Mouse (Mus musculus) embryonic facial prominence, embryonic 11.5 days (tissue): Measurements from ENCODE around the gene Acaa1b. TPM values are rescaled to one million over a fixed set of nuclear protein-coding genes. Genes with fewer than 3 reads are reported as not detected.

Source experiments
- ATAC-seq: fragments of 200-750 bp; cut with Nextera tagmentation; replicated peaks from 2 replicates; pipeline ENCODE4 v1.8.0; 2017; ENCODE audit warnings: low read depth; ENCODE audit not compliant: insufficient number of reproducible peaks, low FRiP score, low TSS enrichment
- DNase-seq: peaks from one replicate; pipeline ENCODE4 v3.0.0-alpha.2; 2015; ENCODE audit warnings: low spot score
- H3K27ac ChIP-seq: fragments of 300-500 bp; sonication (generic); replicated peaks from 2 replicates; pipeline ENCODE4 v1.5.1; 2014; ENCODE audit warnings: mild to moderate bottlenecking, low read depth, low read length, control low read depth
- H3K27me3 ChIP-seq: fragments of 300-500 bp; sonication (generic); 2 replicates; pipeline ENCODE4 v1.6.1; 2014; ENCODE audit warnings: mild to moderate bottlenecking, low read length, moderate library complexity, mixed read lengths; ENCODE audit not compliant: control insufficient read depth, insufficient read depth
- H3K36me3 ChIP-seq: fragments of 300-500 bp; sonication (generic); replicated peaks from 2 replicates; pipeline ENCODE4 v1.6.1; 2014; ENCODE audit warnings: low read depth, mild to moderate bottlenecking, low read length, moderate library complexity, mixed read lengths; ENCODE audit not compliant: control insufficient read depth, insufficient read depth
- H3K4me1 ChIP-seq: fragments of 300-500 bp; sonication (generic); 2 replicates; pipeline ENCODE4 v1.6.1; 2014; ENCODE audit warnings: low read length, mixed read lengths; ENCODE audit not compliant: control insufficient read depth, insufficient read depth
- H3K4me2 ChIP-seq: fragments of 300-500 bp; sonication (generic); 2 replicates; pipeline ENCODE4 v1.6.1; 2014; ENCODE audit warnings: low read depth, mild to moderate bottlenecking, control low read depth, low read length, moderate library complexity
- H3K4me3 ChIP-seq: fragments of 300-500 bp; sonication (generic); 2 replicates; pipeline ENCODE4 v1.5.1; 2014; ENCODE audit warnings: low read depth, low read length, control low read depth
- H3K9ac ChIP-seq: fragments of 300-500 bp; sonication (generic); replicated peaks from 2 replicates; pipeline ENCODE4 v1.6.1; 2014; ENCODE audit warnings: mild to moderate bottlenecking, control low read depth, low read length
- H3K9me3 ChIP-seq: fragments of 300-500 bp; sonication (generic); replicated peaks from 2 replicates; pipeline ENCODE4 v1.6.1; 2016; ENCODE audit warnings: mild to moderate bottlenecking, low read length, inconsistent platforms, mixed read lengths; ENCODE audit not compliant: control insufficient read depth
- WGBS: fragments of 180-500 bp; shearing (Covaris S2); extraction: QIAGEN DNeasy Blood & Tissue Kit; methylation state at CpG from one replicate; pipeline ENCODE4 v1.1.7; 2014; 5-methylcytosine and 5-hydroxymethylcytosine counted together
- polyA plus RNA-seq: library from polyadenylated mRNA; unstranded; fragments of >200 nt; fragmentation: Nextera tagmentation; extraction: Ambion mirVana; gene quantifications from 2 replicates; pipeline ENCODE4 v1.2.1, GENCODE M21; 2014

Acaa1b gene
- polyA plus RNA-seq, result 1.1 and 1.3 TPM in 2 replicates

DNA sequence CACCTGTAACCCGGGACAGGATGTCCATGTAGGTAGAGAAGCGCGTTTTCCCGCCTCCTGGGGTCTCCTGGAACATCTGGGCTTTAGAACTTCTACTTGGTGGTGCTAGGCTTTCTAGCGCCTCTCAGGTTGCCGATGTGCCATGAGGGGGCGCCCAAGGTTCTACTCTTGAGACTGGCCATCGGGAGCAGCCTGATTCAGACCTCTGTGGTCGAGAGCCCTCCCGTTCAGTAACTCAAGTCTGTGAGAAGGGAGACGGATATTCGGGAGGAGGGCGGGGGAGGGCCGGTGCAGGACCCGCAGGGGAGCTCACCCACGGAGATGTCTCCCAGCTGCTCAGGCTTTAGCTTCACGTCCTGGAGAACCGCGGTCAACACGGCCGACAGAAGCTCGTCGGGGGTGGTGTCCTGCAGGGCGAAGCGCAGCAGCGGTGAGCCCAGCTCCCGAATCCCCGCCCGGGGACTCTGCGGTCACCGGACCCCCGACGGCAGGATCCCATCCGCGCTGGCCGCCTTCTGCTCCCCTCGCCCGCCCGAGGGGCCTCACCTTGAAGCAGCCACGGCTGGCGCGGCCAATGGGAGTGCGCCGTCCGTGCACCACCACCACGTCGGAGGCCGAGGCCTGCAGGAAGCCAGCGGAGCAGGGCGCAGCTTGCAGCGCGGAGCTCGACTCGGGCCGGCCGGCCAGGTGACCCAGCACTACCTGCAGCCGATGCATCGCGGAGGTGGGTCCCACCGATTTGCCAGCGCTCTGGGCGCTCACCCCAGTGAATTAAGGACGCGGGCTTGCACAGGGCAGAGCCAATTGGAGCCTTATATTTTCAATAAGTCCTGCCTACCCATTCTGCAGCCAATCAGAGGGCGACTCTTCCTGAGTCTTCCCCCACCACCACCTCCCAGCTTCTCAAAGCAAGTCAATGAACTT is at the start of gene Acaa1b:
Gene Acaa1b (minus strand): TSS at position 816 of the 924 bp plus-strand sequence.
- WGBS, result 1% methylated on average over 64 of the region's 65 CpGs
- peak within 1 kb of the TSS; percentile 63 for H3K4me2 ChIP-seq
- peaks cover 3% of the 10 kb centered on the region; the same call in 1 of the 2 replicates for H3K27me3 ChIP-seq
- H3K27ac ChIP-seq, result no peak within 1 kb of the TSS
- DNase-seq (peak; percentile 92), ATAC-seq (peak; percentile 85)
- H3K9ac ChIP-seq, result peak within 1 kb of the TSS; percentile 34
- no peaks in the 10 kb centered on the region for H3K9me3 ChIP-seq
- H3K4me3 ChIP-seq, result peak within 1 kb of the TSS; percentile 43
- no peaks in the 10 kb centered on the region for H3K4me1 ChIP-seq
- no peaks in the 10 kb centered on the region for H3K36me3 ChIP-seq

DNA sequence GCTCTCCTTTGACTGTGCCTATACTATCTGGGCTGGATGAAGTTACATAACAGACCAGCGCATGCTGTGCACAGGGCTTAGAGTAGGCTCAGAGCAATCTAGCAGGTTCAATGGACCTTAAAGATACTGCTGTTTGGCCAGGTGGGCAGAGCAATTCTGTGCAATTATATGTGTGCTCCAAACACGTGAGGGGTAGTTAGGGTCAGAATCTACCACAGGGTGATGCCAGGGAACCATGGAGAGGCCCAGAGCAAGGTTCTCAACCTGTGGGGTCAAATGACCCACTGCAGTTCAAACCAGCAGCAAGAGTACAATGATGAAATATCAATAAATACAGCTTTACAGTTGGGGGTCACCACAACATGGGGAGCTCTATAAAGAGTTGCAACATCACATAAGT is 49.8 kb upstream of the Acaa1b start:
- ATAC-seq (no peak), DNase-seq (no peak)
- Histone ChIP-seq H3K9ac (no peak overlapping the region), H3K36me3 (no peaks in the 10 kb centered on the region), H3K4me1 (no peaks in the 10 kb centered on the region), H3K4me2 (no peak overlapping the region), H3K27ac (no peak overlapping the region), H3K27me3 (no peaks in the 10 kb centered on the region), H3K4me3 (no peak overlapping the region), H3K9me3 (no peaks in the 10 kb centered on the region)
- 80% methylated on average over 2 of the region's 2 CpGs for WGBS

DNA sequence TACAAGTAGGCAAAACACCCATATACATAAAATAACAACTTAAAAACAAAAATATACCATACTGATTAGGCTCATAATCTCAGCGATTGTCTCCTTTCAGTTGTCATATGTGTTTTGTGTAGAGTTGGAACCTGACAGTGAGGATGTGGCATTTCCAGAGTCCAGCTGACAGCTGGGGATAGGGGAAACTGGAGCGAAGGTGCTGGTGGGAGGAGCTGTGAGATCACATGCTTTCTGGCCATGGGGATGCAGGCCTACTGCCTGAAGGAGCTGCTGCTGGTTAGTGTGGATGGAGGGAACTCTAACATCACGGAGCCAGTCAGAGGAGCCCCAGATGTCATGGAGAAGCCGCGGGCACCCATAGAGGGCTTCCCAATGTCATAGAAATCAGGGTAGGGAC is 48.9 kb upstream of the Acaa1b start:
- Histone ChIP-seq H3K36me3 (no peaks in the 10 kb centered on the region), H3K9ac (no peak overlapping the region), H3K4me2 (no peak overlapping the region), H3K9me3 (no peaks in the 10 kb centered on the region), H3K27me3 (no peaks in the 10 kb centered on the region), H3K27ac (no peak overlapping the region), H3K4me3 (no peak overlapping the region), H3K4me1 (no peaks in the 10 kb centered on the region)
- WGBS, result 90% methylated on average over 5 of the region's 5 CpGs
- no peak for DNase-seq
- no peak for ATAC-seq

DNA sequence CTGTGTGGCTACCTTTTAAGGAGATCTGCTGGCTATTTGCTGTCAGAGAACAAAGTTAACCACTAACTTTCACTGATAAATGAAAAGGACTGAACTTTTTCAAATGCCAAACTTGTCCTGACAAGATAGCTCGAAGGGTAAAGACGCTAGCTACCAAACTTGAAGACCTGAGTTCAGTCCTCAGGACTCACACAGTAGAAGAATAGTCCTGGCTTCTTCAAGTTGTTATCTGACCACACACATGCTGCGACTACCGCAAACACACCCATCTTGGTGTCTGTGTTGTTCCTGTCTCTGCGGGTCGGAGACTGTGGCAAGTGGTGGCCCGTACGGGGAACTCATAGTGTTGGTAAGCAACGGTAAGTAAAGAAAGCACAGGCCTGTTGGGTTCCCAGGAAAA is 46.7 kb upstream of the Acaa1b start:
- no peak for ATAC-seq
- no peaks in the 10 kb centered on the region for H3K27me3 ChIP-seq
- DNase-seq, result no peak
- H3K27ac ChIP-seq, result no peak overlapping the region
- 98% methylated on average over 9 of the region's 9 CpGs for WGBS
- no peaks in the 10 kb centered on the region for H3K36me3 ChIP-seq
- no peak overlapping the region for H3K4me2 ChIP-seq
- H3K9ac ChIP-seq, result no peak overlapping the region
- H3K4me3 ChIP-seq, result no peak overlapping the region
- H3K4me1 ChIP-seq, result no peaks in the 10 kb centered on the region
- H3K9me3 ChIP-seq, result no peaks in the 10 kb centered on the region

DNA sequence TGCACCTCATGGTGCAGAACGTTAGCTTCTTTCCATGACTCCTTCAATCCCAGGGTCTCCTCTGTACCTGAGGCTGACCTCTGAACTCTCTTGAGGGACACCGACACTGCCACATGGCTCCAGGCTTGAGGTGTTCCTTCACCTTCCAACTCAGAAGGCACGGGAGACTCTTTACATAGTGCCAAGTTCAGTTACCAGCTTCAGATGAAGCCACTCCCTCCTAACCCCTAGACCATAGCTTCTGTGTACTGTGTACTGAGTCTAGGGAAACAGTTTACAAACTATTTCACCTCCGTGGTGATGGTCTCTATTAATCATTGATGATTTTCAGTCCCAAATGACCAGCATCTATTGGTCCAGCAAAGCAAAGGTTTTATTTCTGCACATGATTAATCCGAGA is 44.8 kb upstream of the Acaa1b start:
- no peak for ATAC-seq
- H3K4me2 ChIP-seq, result no peak overlapping the region
- 88% methylated on average over 5 of the region's 5 CpGs for WGBS
- H3K9ac ChIP-seq, result no peak overlapping the region
- H3K9me3 ChIP-seq, result no peaks in the 10 kb centered on the region
- no peak for DNase-seq
- no peaks in the 10 kb centered on the region for H3K36me3 ChIP-seq
- H3K4me1 ChIP-seq, result no peaks in the 10 kb centered on the region
- no peak overlapping the region for H3K4me3 ChIP-seq
- no peaks in the 10 kb centered on the region for H3K27me3 ChIP-seq
- H3K27ac ChIP-seq, result no peak overlapping the region

DNA sequence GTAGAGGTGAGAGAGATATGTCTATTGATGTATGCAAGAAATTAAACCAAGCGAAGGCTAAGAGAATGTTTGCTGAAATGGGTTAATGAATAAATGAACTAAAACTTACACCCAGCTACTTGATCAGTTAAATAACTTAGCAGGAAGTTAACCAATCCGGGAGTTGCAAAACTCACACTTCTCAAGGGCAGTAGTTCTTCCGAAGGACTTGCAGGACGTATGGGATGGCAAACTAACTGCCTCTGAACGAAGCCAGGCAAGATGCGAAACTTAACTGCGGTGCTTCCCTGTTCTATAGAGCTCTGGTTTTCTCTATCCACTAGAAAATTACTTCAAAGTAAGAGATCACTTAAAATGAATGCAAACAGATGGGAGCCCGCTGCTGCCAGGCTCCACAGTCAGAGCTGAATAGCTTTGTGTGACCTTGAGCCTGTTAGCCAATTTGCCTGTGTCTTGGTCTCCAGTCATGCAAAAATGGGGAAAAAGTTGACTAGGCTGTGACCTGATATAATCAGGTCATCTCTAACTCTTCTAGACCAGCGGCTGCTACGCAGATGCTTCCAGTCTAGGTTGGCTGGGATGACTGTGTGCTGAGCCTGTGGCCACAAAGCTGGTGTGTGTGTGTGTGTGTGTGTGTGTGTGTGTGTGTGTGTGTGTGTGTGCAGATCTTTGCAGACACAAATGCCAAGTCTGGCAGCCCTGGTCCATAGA is 42.4 kb upstream of the Acaa1b start:
- H3K9me3 ChIP-seq, result no peaks in the 10 kb centered on the region
- no peak overlapping the region for H3K9ac ChIP-seq
- H3K4me2 ChIP-seq, result no peak overlapping the region
- no peak for ATAC-seq
- H3K27me3 ChIP-seq, result no peaks in the 10 kb centered on the region
- no peaks in the 10 kb centered on the region for H3K4me1 ChIP-seq
- H3K36me3 ChIP-seq, result no peaks in the 10 kb centered on the region
- DNase-seq, result peak; percentile 45
- WGBS, result 69% methylated on average over 10 of the region's 10 CpGs
- H3K4me3 ChIP-seq, result no peak overlapping the region
- H3K27ac ChIP-seq, result no peak overlapping the region

DNA sequence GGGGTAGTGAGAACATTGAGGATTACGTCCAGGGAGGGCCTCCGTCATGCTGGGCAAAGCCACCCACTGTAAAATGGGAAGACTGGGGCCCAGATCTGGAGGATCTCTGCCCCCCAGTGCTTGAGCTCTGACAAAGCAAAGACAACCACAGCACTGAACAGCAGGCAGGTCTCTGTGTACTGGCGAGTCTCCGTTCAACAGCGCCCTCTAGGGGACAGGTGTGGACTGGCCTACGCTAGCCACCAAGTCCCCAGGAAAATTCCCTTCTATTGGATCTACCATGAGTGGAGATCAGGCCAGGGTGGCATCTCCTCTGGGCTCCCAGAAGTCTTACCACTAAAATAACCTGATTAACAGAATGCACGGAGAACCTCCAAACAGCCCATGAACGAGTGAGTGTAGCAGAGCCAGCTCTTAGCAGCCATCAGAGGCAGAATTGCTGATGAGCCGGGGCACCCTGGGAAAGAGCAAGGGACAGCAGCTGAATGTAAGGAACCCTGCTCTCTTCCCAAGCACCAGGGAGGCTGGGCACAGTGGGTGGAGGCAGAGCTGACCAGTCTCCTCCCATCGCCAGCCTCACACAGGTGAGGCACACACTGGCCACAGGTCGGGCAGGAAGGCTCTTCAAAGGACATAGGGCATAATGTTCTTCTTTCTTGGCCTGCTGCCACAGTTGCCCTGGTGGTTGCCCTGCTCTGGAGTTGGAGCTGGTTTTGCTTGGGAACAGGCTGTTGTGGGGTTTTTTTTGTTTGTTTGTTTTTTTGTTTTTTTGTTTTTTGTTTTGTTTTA is 35.5 kb upstream of the Acaa1b start:
- Histone ChIP-seq H3K9me3 (no peaks in the 10 kb centered on the region), H3K27ac (no peak overlapping the region), H3K36me3 (no peaks in the 10 kb centered on the region), H3K4me3 (no peak overlapping the region), H3K27me3 (no peaks in the 10 kb centered on the region), H3K4me2 (no peak overlapping the region), H3K4me1 (no peaks in the 10 kb centered on the region), H3K9ac (no peak overlapping the region)
- peak; percentile 67 for DNase-seq
- 32% methylated on average over 11 of the region's 11 CpGs for WGBS
- ATAC-seq, result no peak
